Mouse (Mus musculus) lung, embryonic 14.5 days (tissue): Measurements from ENCODE around the gene Ak8. TPM values are rescaled to one million over a fixed set of nuclear protein-coding genes. Genes with fewer than 3 reads are reported as not detected.
A peak's percentile ranks its signal among the peaks of the same experiment; 100 is the strongest.

Experiments
- ATAC-seq: fragments of 200-750 bp; cut with Nextera tagmentation; 2 replicates; pipeline ENCODE4 v1.8.0; 2017; ENCODE audit warnings: mild to moderate bottlenecking, moderate TSS enrichment, moderate library complexity; ENCODE audit not compliant: insufficient read depth
- DNase-seq: peaks from one replicate; pipeline ENCODE4 v3.0.0-alpha.2; 2015
- H3K27ac ChIP-seq: fragments of 300-500 bp; sonication (generic); 2 replicates; pipeline ENCODE4 v1.5.1; 2014; ENCODE audit warnings: low read depth, mild to moderate bottlenecking, moderate library complexity
- H3K27me3 ChIP-seq: fragments of 300-500 bp; sonication (generic); 2 replicates; pipeline ENCODE4 v1.6.1; 2014; ENCODE audit warnings: low read length, control low read depth; ENCODE audit not compliant: insufficient read depth
- H3K36me3 ChIP-seq: fragments of 300-500 bp; sonication (generic); 2 replicates; pipeline ENCODE4 v1.6.1; 2014; ENCODE audit warnings: control low read depth; ENCODE audit not compliant: insufficient read depth
- H3K4me1 ChIP-seq: fragments of 300-500 bp; sonication (generic); 2 replicates; pipeline ENCODE4 v1.6.1; 2014; ENCODE audit warnings: antibody characterized with exemption, control low read depth; ENCODE audit not compliant: insufficient read depth
- H3K4me2 ChIP-seq: fragments of 300-500 bp; sonication (generic); 2 replicates; pipeline ENCODE4 v1.6.1; 2014; ENCODE audit warnings: mild to moderate bottlenecking
- H3K4me3 ChIP-seq: fragments of 300-500 bp; sonication (generic); 2 replicates; pipeline ENCODE4 v1.5.1; 2014; ENCODE audit warnings: low read depth, low read length
- H3K9ac ChIP-seq: fragments of 300-500 bp; sonication (generic); 2 replicates; pipeline ENCODE4 v1.6.1; 2014
- H3K9me3 ChIP-seq: fragments of 300-500 bp; sonication (generic); 2 replicates; pipeline ENCODE4 v1.6.1; 2016; ENCODE audit warnings: low read depth, low read length, control low read depth
- CTCF ChIP-seq: IDR thresholded peaks from 2 replicates; pipeline ENCODE4 v1.5.1; 2016; ENCODE audit warnings: antibody characterized with exemption, low read depth
- WGBS: fragments of 180-500 bp; shearing (Covaris S2); extraction: QIAGEN DNeasy Blood & Tissue Kit; methylation state at CpG from one replicate; pipeline ENCODE4 v1.1.7; 2014; 5-methylcytosine and 5-hydroxymethylcytosine counted together
- polyA plus RNA-seq: library from polyadenylated mRNA; unstranded; fragments of >200 nt; fragmentation: Nextera tagmentation; extraction: Ambion mirVana; gene quantifications from 2 replicates; pipeline ENCODE4 v1.2.1, GENCODE M21; 2014

The Ak8 gene
- polyA plus RNA-seq, 1 experiment from 2014 or later = 0.61 TPM

DNA sequence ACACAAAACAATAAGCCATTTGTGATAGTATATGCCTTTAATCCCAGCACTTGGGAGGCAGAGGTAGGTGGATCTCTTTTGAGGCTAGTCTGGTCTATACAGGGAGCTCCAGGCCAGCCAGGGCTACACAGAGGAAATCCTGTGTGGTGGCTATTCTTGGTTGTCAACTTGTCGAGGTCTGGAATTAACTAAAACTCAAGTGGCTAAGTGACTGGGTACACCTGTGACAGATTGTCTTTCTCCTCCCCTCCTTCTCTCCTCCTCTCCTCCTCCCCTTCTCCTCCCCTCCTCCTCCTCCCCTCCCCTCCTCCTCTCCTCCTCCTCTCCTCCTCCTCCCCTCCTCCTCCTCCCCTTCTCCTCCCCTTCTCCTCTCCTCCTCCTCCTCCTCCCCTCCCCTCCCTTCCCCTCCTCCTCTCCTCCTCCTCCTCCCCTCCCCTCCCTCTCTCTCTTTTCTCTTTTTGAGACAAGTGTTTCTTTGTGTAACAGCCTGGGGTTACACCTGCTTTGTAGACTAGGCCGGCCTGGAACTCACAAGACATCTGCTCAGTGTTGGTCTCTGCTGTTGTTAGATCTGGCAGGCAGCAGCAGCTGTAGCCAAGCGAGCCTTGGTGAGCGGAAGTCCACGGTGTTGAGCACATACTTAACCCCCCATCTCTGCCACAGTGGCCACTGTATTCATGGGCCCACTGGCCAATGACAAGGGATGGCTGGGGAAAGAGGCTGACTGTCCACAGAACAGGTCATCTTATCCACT lies 110.5 kb downstream of the Ak8 start:
- Histone ChIP-seq H3K9ac (no peak overlapping the region), H3K4me1 (no peaks in the 10 kb centered on the region), H3K4me3 (no peak overlapping the region), H3K36me3 (no peaks in the 10 kb centered on the region), H3K27me3 (no peaks in the 10 kb centered on the region), H3K4me2 (no peak overlapping the region), H3K9me3 (no peaks in the 10 kb centered on the region), H3K27ac (no peak overlapping the region)
- no peak for ATAC-seq
- no peak for DNase-seq
- TF ChIP-seq CTCF = no peak
- 33% methylated on average over 5 of the region's 5 CpGs for WGBS

DNA sequence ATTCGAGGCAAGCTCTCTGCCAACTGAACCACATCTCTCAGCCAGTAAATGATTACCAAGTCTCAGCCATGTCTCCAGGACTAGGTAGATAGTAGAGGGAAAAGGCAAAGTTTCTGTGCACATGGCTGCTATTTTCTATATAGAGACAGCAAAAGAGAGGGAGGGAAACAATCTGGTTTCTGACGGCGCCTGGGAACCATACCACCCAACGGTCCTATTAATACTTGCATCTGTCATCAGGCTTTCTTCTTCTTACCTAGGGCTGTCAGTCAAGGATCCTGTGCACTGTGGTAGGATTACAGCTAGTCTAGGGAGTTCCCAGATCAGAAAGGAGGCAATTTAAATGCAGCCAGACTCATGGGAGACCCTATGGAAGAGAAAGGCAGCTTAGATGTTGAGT lies 118.9 kb downstream of the Ak8 start:
- 66% methylated on average over 4 of the region's 4 CpGs for WGBS

DNA sequence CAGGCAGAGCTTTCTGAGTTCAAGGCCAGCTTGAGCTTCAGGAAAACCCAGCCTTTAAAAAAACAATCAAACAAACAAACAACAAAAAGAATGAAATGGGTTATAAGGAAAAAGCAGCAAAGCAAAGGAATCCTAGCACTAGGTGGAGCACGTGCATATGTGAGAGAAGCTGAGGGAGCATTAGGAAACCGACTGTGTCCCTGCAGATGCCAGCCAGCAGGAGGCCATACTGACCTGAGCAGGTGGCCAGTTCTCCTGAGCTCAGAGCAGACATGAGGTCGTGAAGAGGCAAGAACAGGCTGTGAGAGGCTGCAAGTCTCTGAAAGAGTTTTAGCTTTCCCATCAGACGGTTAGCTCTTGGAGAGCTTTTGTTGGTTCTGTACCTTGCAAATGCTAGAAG lies 129.3 kb downstream of the Ak8 start:
- Histone ChIP-seq H3K4me3 (no peak overlapping the region), H3K27me3 (no peaks in the 10 kb centered on the region), H3K27ac (no peak overlapping the region), H3K4me1 (no peaks in the 10 kb centered on the region), H3K9me3 (no peaks in the 10 kb centered on the region), H3K36me3 (peaks cover 92% of the 10 kb centered on the region), H3K9ac (no peak overlapping the region), H3K4me2 (no peak overlapping the region)
- ATAC-seq = no peak
- TF ChIP-seq CTCF = peak; percentile 70
- DNase-seq = peak; percentile 24
- whole genome bisulfite sequencing = 33% methylated on average over 4 of the region's 4 CpGs

More for the DNA sequence above, 118.9 kb downstream of the Ak8 start:
- Histone ChIP-seq H3K9ac (no peak overlapping the region), H3K4me2 (no peak overlapping the region), H3K4me1 (no peaks in the 10 kb centered on the region), H3K9me3 (no peaks in the 10 kb centered on the region), H3K4me3 (no peak overlapping the region), H3K36me3 (peaks cover 5% of the 10 kb centered on the region), H3K27me3 (no peaks in the 10 kb centered on the region), H3K27ac (no peak overlapping the region)
- ATAC-seq = no peak
- no peak for TF ChIP-seq CTCF
- DNase-seq = no peak

DNA sequence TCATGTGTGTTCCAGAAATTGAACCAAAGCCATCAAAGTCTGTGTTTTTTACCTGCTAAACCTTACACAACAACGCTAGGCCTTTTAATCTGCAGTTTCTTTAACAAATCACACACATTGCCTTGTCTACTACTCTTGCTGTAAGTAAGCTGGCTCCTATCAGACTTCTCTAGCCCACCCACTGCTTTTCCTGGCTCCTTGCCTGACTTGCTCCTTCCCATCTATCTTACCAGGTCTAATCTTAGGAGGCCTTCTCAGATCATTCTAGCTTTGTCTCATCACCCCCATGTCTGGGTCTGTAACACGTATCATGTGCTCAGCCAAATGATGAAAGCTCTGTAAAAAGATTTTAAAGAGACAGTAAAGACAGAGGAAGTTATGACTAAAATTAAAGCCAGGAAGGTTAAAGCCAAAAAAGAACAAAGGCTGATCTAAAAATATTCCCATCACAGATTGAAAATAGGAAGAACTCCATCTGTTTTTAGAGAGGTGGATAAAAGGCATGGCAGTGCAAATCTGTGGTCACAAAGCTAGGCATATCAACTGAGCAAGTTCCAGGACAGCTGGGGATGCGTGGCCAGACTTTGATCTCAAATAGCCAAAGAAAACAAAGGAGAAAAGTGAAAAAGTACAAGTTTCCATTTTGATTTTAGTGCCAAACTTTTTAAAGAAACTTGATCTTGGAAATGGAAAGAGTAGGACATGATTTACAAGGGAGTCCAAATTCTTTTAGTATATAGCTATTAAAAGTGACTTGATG lies 136.4 kb downstream of the Ak8 start:
- DNase-seq = peak; percentile 65
- TF ChIP-seq CTCF = no peak
- Histone ChIP-seq H3K4me2 (peak overlapping the region; percentile 11), H3K9me3 (no peaks in the 10 kb centered on the region), H3K4me3 (no peak overlapping the region), H3K4me1 (peaks cover 6% of the 10 kb centered on the region), H3K36me3 (peaks cover 33% of the 10 kb centered on the region), H3K27me3 (no peaks in the 10 kb centered on the region), H3K27ac (peak overlapping the region; percentile 26; the same call in 1 of the 2 replicates), H3K9ac (0 out of 2 replicates have a peak overlapping the region, but pooled peaks have one; percentile 13)
- 37% methylated on average over 3 of the region's 3 CpGs for WGBS
- no peak for ATAC-seq

DNA sequence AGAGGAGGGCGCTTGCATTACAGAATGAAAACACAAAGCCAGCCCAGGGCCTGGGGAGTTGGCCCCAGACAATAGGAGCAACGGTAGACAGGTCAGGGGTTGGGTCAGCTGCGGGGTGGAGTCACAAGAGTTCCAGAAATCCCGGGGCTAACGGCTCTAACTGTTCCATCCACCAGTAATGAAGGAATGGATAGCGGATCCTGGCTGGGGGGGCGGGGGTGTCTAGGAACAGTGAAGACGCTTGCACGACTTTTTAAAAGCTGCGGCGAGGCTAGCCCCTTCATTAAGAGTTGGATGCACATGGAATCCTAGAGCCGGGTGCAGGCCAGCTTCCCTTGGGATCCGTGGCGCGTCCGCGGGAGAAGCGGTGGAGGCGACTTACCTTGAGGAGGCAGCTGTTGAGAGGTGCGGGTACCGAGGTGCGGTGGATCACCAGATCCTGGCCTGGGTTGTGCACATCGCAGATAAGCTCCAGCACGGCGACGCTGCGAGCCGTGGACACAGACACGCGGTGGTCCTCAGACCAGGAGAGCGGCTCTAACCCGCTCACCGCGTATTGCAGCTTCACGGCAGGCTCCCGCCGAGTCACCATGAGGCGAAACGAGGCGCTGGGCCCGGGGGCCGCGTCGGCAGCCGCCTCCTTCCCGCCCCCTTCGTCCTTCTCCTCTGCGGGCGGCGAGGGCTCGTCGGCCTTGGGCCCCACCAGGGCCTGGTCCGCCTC lies 139.7 kb downstream of the Ak8 start:
- Histone ChIP-seq H3K9me3 (no peaks in the 10 kb centered on the region), H3K4me1 (peaks cover 12% of the 10 kb centered on the region), H3K27ac (peak overlapping the region; percentile 78), H3K36me3 (peaks cover 6% of the 10 kb centered on the region), H3K4me3 (peak overlapping the region; percentile 97), H3K9ac (peak overlapping the region; percentile 92), H3K4me2 (peak overlapping the region; percentile 90), H3K27me3 (no peaks in the 10 kb centered on the region)
- no peak for TF ChIP-seq CTCF
- peak; percentile 51; the same call in 1 of the 2 replicates for ATAC-seq
- DNase-seq = peak; percentile 30
- WGBS = under 1% methylated on average over 53 of the region's 53 CpGs

DNA sequence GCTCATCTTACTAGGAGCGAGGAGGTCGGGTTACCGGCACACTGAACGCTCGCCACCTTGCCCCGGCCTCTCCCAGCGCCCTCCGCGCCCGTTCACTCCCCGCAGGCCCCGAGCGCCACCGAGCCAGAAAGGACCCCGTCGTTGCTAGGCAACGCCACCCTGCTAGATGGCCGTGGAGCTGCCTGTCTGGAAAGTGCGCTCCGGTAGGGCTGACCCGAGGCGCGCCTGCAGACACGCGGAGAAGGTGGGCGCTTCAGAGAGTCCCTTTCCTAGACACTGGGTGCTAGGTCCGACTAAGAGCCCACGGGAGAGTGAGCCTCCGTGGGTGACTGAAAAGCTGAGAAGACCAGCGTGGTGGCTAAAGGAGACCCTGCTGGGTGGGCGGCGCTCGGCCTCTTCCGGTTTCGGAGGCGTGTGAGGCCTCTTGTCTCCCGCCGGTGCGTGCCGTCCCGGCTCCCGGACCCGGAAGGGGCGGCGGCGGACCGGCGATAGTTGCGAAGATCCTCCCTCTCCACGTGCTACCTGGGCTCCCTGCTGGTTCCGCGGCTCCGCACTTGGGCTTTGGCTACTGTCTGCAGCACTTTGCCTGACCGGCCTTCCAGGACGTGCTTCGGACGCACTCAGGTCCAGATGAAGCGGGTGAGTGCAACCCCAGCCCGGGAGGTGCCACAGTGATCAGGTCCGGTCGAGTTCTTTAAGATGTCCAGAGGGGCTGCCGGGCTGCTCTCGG lies 140.4 kb downstream of the Ak8 start, which contains the start of the genes Gtf3c4 and Ddx31:
Gene Gtf3c4, minus strand, starts transcription at position 139 of the 730 bp plus-strand sequence.
Gene Ddx31, plus strand, starts transcription at position 185 of the 730 bp plus-strand sequence.
- TF ChIP-seq CTCF = no peak
- DNase-seq = peak; percentile 97
- ATAC-seq = peak; percentile 96
- H3K4me2 ChIP-seq = peak within 1 kb of the TSS; percentile 90
- H3K27me3 ChIP-seq = no peaks in the 10 kb centered on the region
- H3K9ac ChIP-seq = peak within 1 kb of the TSS; percentile 92
- WGBS = under 1% methylated on average over 63 of the region's 63 CpGs
- H3K4me1 ChIP-seq = peaks cover 12% of the 10 kb centered on the region
- H3K9me3 ChIP-seq = no peaks in the 10 kb centered on the region
- H3K4me3 ChIP-seq = peak within 1 kb of the TSS; percentile 97
- peak within 1 kb of the TSS; percentile 78 for H3K27ac ChIP-seq
- H3K36me3 ChIP-seq = peaks cover 8% of the 10 kb centered on the region
